18 mouse cellular contexts compared by ENCODE assay signal in genomic region chr16:12438622-12439021, GRCm38 (mm10).
DNase-seq lines count a peak whose midpoint lies in the region; TF ChIP-seq lines count a peak whose summit lies in the region.
"Had no signal": no experiment of that assay in that cellular context is flagged by ENCODE, and none has a peak within 500 bp of the region (broad histone marks: within the 10 kb centered on the region; RNA-seq: fewer than 3 reads in every experiment).

No protein-coding gene starts in this region.

- peaks cover 51% of the 10 kb centered on the region for H3K27me3 ChIP-seq in CH12.LX (replicated peaks)
- H3K27me3 ChIP-seq: Patski had no signal

- TF ChIP-seq RAD21 in CH12.LX (IDR thresholded peaks at IDR 0.05; ENCODE audit: low read depth, low read length) = no peak

- H3K36me3 ChIP-seq in CH12.LX (replicated peaks in 1 of 2; ENCODE audit: control insufficient read depth in 1 of 2, insufficient read depth in 1 of 2, low read length in 1 of 2) = no peaks in the 10 kb centered on the region
- no peaks in the 10 kb centered on the region for H3K36me3 ChIP-seq in ES-E14 (ENCODE audit: control insufficient read depth, insufficient read depth, low read length, poor library complexity, severe bottlenecking)
- H3K36me3 ChIP-seq: G1E had no signal

- no peak for TF ChIP-seq CTCF in CH12.LX (conservative IDR thresholded peaks at IDR 0.05 in 1 of 2, IDR thresholded peaks at IDR 0.05 in 1 of 2; ENCODE audit: low read depth in 2 of 2, low read length in 2 of 2)

- H3K9me3 ChIP-seq in CH12.LX (replicated peaks; ENCODE audit: low read length) (no peaks in the 10 kb centered on the region), ES-E14 (ENCODE audit: control insufficient read depth, insufficient read depth, low read depth, low read length) (no peaks in the 10 kb centered on the region)
- H3K9me3 ChIP-seq: G1E had no signal

- no peak for DNase-seq in CH12.LX (ENCODE audit: extremely low read depth)
- DNase-seq in ES-E14 (ENCODE audit: low read depth, low spot score) = no peak
- DNase-seq in neural tube, embryonic 10.5 days (ENCODE audit: extremely low spot score, low spot score) = no peak
- no peak for DNase-seq in layer of hippocampus, adult 9-10 months (ENCODE audit: low spot score)
- DNase-seq: adrenal gland, adult 2 months; adrenal gland, adult 8-10 months; adrenal gland, postnatal 10 days; adrenal gland, postnatal 14 days; adrenal gland, postnatal 25 days; adrenal gland, postnatal 36 days; B cell, adult 2 months; cerebellum, adult 11 months; cerebellum, adult 11-12 months; cerebellum, adult 18-20 months; cerebellum, adult 2 months; cerebellum, adult 8-10 months had no signal

- H3K79me2 ChIP-seq in CH12.LX (replicated peaks; ENCODE audit: control insufficient read depth, extremely low read depth, insufficient read depth, poor library complexity, severe bottlenecking) = no peaks in the 10 kb centered on the region

- in situ Hi-C loops in CH12.LX (cut with MboI; ENCODE audit: low pct_ligation_motif_present, low pct_unique_long_range_greater_than_20kb, low sequenced_read_pairs) (no loop called here), ES-E14 (cut with MboI; ENCODE audit: low sequenced_read_pairs in 2 of 2, unreplicated experiment in 2 of 2) (no loop called here)

- H3K27ac ChIP-seq in CH12.LX (ENCODE audit: insufficient read depth, low read depth) (no peak overlapping the region), ES-E14 (ENCODE audit: insufficient read depth, low read depth, low read length, poor library complexity, severe bottlenecking) (no peak overlapping the region)

- no peak overlapping the region for H3K4me2 ChIP-seq in CH12.LX (ENCODE audit: insufficient read depth, low read depth, poor library complexity, severe bottlenecking)

- dilution Hi-C loops in CH12.LX (cut with MboI; ENCODE audit: extremely low pct_ligation_motif_present, extremely low pct_unique_long_range_greater_than_20kb, low sequenced_read_pairs) = no loop called here

- no peak for TF ChIP-seq POLR2A in CH12.LX (IDR thresholded peaks at IDR 0.05; ENCODE audit: low read depth, low read length)

- H3K9ac ChIP-seq in CH12.LX (ENCODE audit: insufficient read depth, low read depth) = no peak overlapping the region
- no peak overlapping the region for H3K9ac ChIP-seq in ES-E14 (ENCODE audit: insufficient read depth, low read depth, low read length, poor library complexity, severe bottlenecking)

- no peak overlapping the region for H3K4me3 ChIP-seq in CH12.LX (replicated peaks in 1 of 3; ENCODE audit: low read depth in 2 of 3, low read length in 2 of 3, poor library complexity in 1 of 3)
- no peak overlapping the region for H3K4me3 ChIP-seq in ES-E14 (ENCODE audit: insufficient read depth in 1 of 2, low read depth in 1 of 2, low read length in 2 of 2, poor library complexity in 1 of 2, severe bottlenecking in 1 of 2)

- H3K4me1 ChIP-seq in CH12.LX (ENCODE audit: control insufficient read depth in 1 of 2, insufficient read depth in 2 of 2) = no peaks in the 10 kb centered on the region
- no peaks in the 10 kb centered on the region for H3K4me1 ChIP-seq in ES-E14 (ENCODE audit: control insufficient read depth in 2 of 2, insufficient read depth in 2 of 2, low read length in 2 of 2, poor library complexity in 1 of 2)

- no peak for TF ChIP-seq EP300 in CH12.LX (IDR thresholded peaks at IDR 0.05; ENCODE audit: low read length)

TF ChIP-seq in CH12.LX, 34 proteins besides CTCF, POLR2A, EP300 and RAD21:
- TF ChIP-seq MAFK (IDR thresholded peaks at IDR 0.05; ENCODE audit: insufficient replicate concordance, low read length) = peak; percentile 67; the same call in 1 of the 2 replicates
- no peak for TF ChIP-seq SIN3A (IDR thresholded peaks at IDR 0.05; ENCODE audit: low read length)
TF ChIP-seq in CH12.LX: peak in this region for 1.

TF ChIP-seq in ES-E14, 5 proteins besides CTCF, POLR2A, EP300 and RAD21:
- TF ChIP-seq MAFK (IDR thresholded peaks at IDR 0.05; ENCODE audit: insufficient read depth, low read depth, low read length) = peak; percentile 73
- no peak for TF ChIP-seq ZC3H11A (IDR thresholded peaks at IDR 0.05; ENCODE audit: borderline replicate concordance, low read depth, low read length)
